Mouse (Mus musculus): Measurements from ENCODE around the gene Racgap1. TPM values are rescaled to one million over a fixed set of nuclear protein-coding genes. Genes with fewer than 3 reads are reported as not detected.

Gene Racgap1
- polyA plus RNA-seq, 1 experiment from 2014 or later: 113 TPM

GRCm38 (mm10) chr15:99592877-99593276, 58.6 kb downstream of the Racgap1 start:
- H3K4me3 ChIP-seq (ENCODE audit: low read length): no peak overlapping the region
- H3K27ac ChIP-seq (ENCODE audit: low read depth, low read length): no peak overlapping the region
- H3K36me3 ChIP-seq (ENCODE audit: control insufficient read depth, insufficient read depth, low read length): no peaks in the 10 kb centered on the region
- no peak overlapping the region for H3K4me2 ChIP-seq (replicated peaks; ENCODE audit: low read depth, low read length)
- WGBS: 85% methylated on average over 5 of the region's 5 CpGs
- H3K4me1 ChIP-seq (ENCODE audit: control insufficient read depth, insufficient read depth, low read length): 0 out of 2 replicates have a peak, but pooled peaks cover 5% of the 10 kb centered on the region
- peaks cover 82% of the 10 kb centered on the region for H3K27me3 ChIP-seq (ENCODE audit: control insufficient read depth, insufficient read depth, low read length)
- no peaks in the 10 kb centered on the region for H3K9me3 ChIP-seq (ENCODE audit: control insufficient read depth, low read length)
- no peak for ATAC-seq (ENCODE audit: low FRiP score, low TSS enrichment)
- no peak overlapping the region for H3K9ac ChIP-seq (ENCODE audit: low read depth, low read length)

GRCm38 (mm10) chr15:99592177-99592576, 59.3 kb downstream of the Racgap1 start:
- Histone ChIP-seq H3K36me3 (ENCODE audit: control insufficient read depth, insufficient read depth, low read length) (no peaks in the 10 kb centered on the region), H3K4me2 (replicated peaks; ENCODE audit: low read depth, low read length) (no peak overlapping the region), H3K9ac (ENCODE audit: low read depth, low read length) (no peak overlapping the region), H3K27ac (ENCODE audit: low read depth, low read length) (no peak overlapping the region), H3K9me3 (ENCODE audit: control insufficient read depth, low read length) (no peaks in the 10 kb centered on the region), H3K4me1 (ENCODE audit: control insufficient read depth, insufficient read depth, low read length) (0 out of 2 replicates have a peak, but pooled peaks cover 5% of the 10 kb centered on the region), H3K4me3 (ENCODE audit: low read length) (no peak overlapping the region), H3K27me3 (ENCODE audit: control insufficient read depth, insufficient read depth, low read length) (peaks cover 84% of the 10 kb centered on the region)
- 74% methylated on average over 8 of the region's 8 CpGs for WGBS
- no peak for ATAC-seq (ENCODE audit: low FRiP score, low TSS enrichment)

- Histone ChIP-seq H3K9me3 (ENCODE audit: control insufficient read depth, low read length) (no peaks in the 10 kb centered on the region), H3K4me3 (ENCODE audit: low read length) (peak within 1 kb of the TSS; percentile 40), H3K4me1 (ENCODE audit: control insufficient read depth, insufficient read depth, low read length) (0 out of 2 replicates have a peak, but pooled peaks cover 5% of the 10 kb centered on the region), H3K36me3 (ENCODE audit: control insufficient read depth, insufficient read depth, low read length) (no peaks in the 10 kb centered on the region), H3K4me2 (replicated peaks; ENCODE audit: low read depth, low read length) (peak within 1 kb of the TSS; percentile 67), H3K27me3 (ENCODE audit: control insufficient read depth, insufficient read depth, low read length) (peaks cover 96% of the 10 kb centered on the region), H3K27ac (ENCODE audit: low read depth, low read length) (no peak within 1 kb of the TSS), H3K9ac (ENCODE audit: low read depth, low read length) (peak within 1 kb of the TSS; percentile 20; the same call in 1 of the 2 replicates)
- 2% methylated on average over 44 of the region's 83 CpGs for WGBS
- peak; percentile 63; the same call in 1 of the 2 replicates for ATAC-seq (ENCODE audit: low FRiP score, low TSS enrichment)
Measured at GRCm38 (mm10) chr15:99590429-99591084, 60.9 kb downstream of the Racgap1 start, which contains the start of gene Aqp5. Gene Aqp5 (plus strand): TSS chr15:99590782.

- Histone ChIP-seq H3K9me3 (ENCODE audit: control insufficient read depth, low read length) (no peaks in the 10 kb centered on the region), H3K4me2 (replicated peaks; ENCODE audit: low read depth, low read length) (no peak overlapping the region), H3K4me1 (ENCODE audit: control insufficient read depth, insufficient read depth, low read length) (peaks cover 9% of the 10 kb centered on the region), H3K27ac (ENCODE audit: low read depth, low read length) (no peak overlapping the region), H3K27me3 (ENCODE audit: control insufficient read depth, insufficient read depth, low read length) (peaks cover 96% of the 10 kb centered on the region), H3K9ac (ENCODE audit: low read depth, low read length) (no peak overlapping the region), H3K36me3 (ENCODE audit: control insufficient read depth, insufficient read depth, low read length) (no peaks in the 10 kb centered on the region), H3K4me3 (ENCODE audit: low read length) (no peak overlapping the region)
- no peak for ATAC-seq (ENCODE audit: low FRiP score, low TSS enrichment)
- 20% methylated on average over 7 of the region's 7 CpGs for WGBS
Measured at GRCm38 (mm10) chr15:99589704-99590103, 61.8 kb downstream of the Racgap1 start.

GRCm38 (mm10) chr15:99589237-99589636, 62.2 kb downstream of the Racgap1 start:
- ATAC-seq (ENCODE audit: low FRiP score, low TSS enrichment): no peak
- no peaks in the 10 kb centered on the region for H3K36me3 ChIP-seq (ENCODE audit: control insufficient read depth, insufficient read depth, low read length)
- H3K4me2 ChIP-seq (replicated peaks; ENCODE audit: low read depth, low read length): no peak overlapping the region
- H3K27ac ChIP-seq (ENCODE audit: low read depth, low read length): no peak overlapping the region
- 2% methylated on average over 9 of the region's 9 CpGs for WGBS
- H3K9me3 ChIP-seq (ENCODE audit: control insufficient read depth, low read length): no peaks in the 10 kb centered on the region
- peaks cover 96% of the 10 kb centered on the region for H3K27me3 ChIP-seq (ENCODE audit: control insufficient read depth, insufficient read depth, low read length)
- H3K4me3 ChIP-seq (ENCODE audit: low read length): no peak overlapping the region
- H3K4me1 ChIP-seq (ENCODE audit: control insufficient read depth, insufficient read depth, low read length): peaks cover 14% of the 10 kb centered on the region
- H3K9ac ChIP-seq (ENCODE audit: low read depth, low read length): no peak overlapping the region

- no peak overlapping the region for H3K4me2 ChIP-seq (replicated peaks; ENCODE audit: low read depth, low read length)
- no peak for ATAC-seq (ENCODE audit: low FRiP score, low TSS enrichment)
- H3K4me1 ChIP-seq (ENCODE audit: control insufficient read depth, insufficient read depth, low read length): peaks cover 22% of the 10 kb centered on the region
- H3K27ac ChIP-seq (ENCODE audit: low read depth, low read length): no peak overlapping the region
- H3K36me3 ChIP-seq (ENCODE audit: control insufficient read depth, insufficient read depth, low read length): no peaks in the 10 kb centered on the region
- H3K9me3 ChIP-seq (ENCODE audit: control insufficient read depth, low read length): no peaks in the 10 kb centered on the region
- H3K27me3 ChIP-seq (ENCODE audit: control insufficient read depth, insufficient read depth, low read length): peaks cover 87% of the 10 kb centered on the region
- H3K4me3 ChIP-seq (ENCODE audit: low read length): no peak overlapping the region
- WGBS: 86% methylated on average over 3 of the region's 3 CpGs
- no peak overlapping the region for H3K9ac ChIP-seq (ENCODE audit: low read depth, low read length)
Measured at GRCm38 (mm10) chr15:99586525-99586924, 64.9 kb downstream of the Racgap1 start.

GRCm38 (mm10) chr15:99585741-99586140, 65.7 kb downstream of the Racgap1 start:
- no peak overlapping the region for H3K4me3 ChIP-seq (ENCODE audit: low read length)
- H3K27ac ChIP-seq (ENCODE audit: low read depth, low read length): no peak overlapping the region
- no peaks in the 10 kb centered on the region for H3K9me3 ChIP-seq (ENCODE audit: control insufficient read depth, low read length)
- no peak overlapping the region for H3K4me2 ChIP-seq (replicated peaks; ENCODE audit: low read depth, low read length)
- no peaks in the 10 kb centered on the region for H3K36me3 ChIP-seq (ENCODE audit: control insufficient read depth, insufficient read depth, low read length)
- H3K9ac ChIP-seq (ENCODE audit: low read depth, low read length): no peak overlapping the region
- WGBS: 61% methylated on average over 6 of the region's 6 CpGs
- H3K4me1 ChIP-seq (ENCODE audit: control insufficient read depth, insufficient read depth, low read length): peaks cover 20% of the 10 kb centered on the region
- peaks cover 87% of the 10 kb centered on the region for H3K27me3 ChIP-seq (ENCODE audit: control insufficient read depth, insufficient read depth, low read length)
- ATAC-seq (ENCODE audit: low FRiP score, low TSS enrichment): no peak

GRCm38 (mm10) chr15:99584407-99585202, 66.9 kb downstream of the Racgap1 start:
- no peaks in the 10 kb centered on the region for H3K9me3 ChIP-seq (ENCODE audit: control insufficient read depth, low read length)
- H3K9ac ChIP-seq (ENCODE audit: low read depth, low read length): no peak overlapping the region; the same call in 1 of the 2 replicates
- H3K27me3 ChIP-seq (ENCODE audit: control insufficient read depth, insufficient read depth, low read length): peaks cover 82% of the 10 kb centered on the region
- ATAC-seq (ENCODE audit: low FRiP score, low TSS enrichment): peak; percentile 75
- peak overlapping the region; percentile 36 for H3K4me2 ChIP-seq (replicated peaks; ENCODE audit: low read depth, low read length)
- peak overlapping the region; percentile 29 for H3K4me3 ChIP-seq (ENCODE audit: low read length)
- 1% methylated on average over 24 of the region's 24 CpGs for WGBS
- peaks cover 17% of the 10 kb centered on the region for H3K4me1 ChIP-seq (ENCODE audit: control insufficient read depth, insufficient read depth, low read length)
- no peaks in the 10 kb centered on the region for H3K36me3 ChIP-seq (ENCODE audit: control insufficient read depth, insufficient read depth, low read length)
- no peak overlapping the region for H3K27ac ChIP-seq (ENCODE audit: low read depth, low read length)
